Mouse (Mus musculus) 3T3-L1 (cell line): ENCODE data around the gene Hjurp.
"Not testable (repeated sequence)": the region's sequence is repeated elsewhere in the genome, so short reads cannot be mapped to it uniquely, and the experiment has no call there.

ENCODE experiments used
- DNase-seq: peaks from one replicate; pipeline ENCODE4 v3.0.0-alpha.2; 2015; ENCODE audit warnings: low read depth, low spot score

The Hjurp gene

GRCm38 (mm10) chr1:88224029-88224776 lies 53.2 kb downstream of the Hjurp start:
- no peak for DNase-seq

- no peak for DNase-seq
These were observed 53.8 kb downstream of the Hjurp start for GRCm38 (mm10) chr1:88223591-88223990.

GRCm38 (mm10) chr1:88223011-88223515 lies 54.4 kb downstream of the Hjurp start:
- not testable (repeated sequence) for DNase-seq

- no peak for DNase-seq
These were observed 55.2 kb downstream of the Hjurp start for GRCm38 (mm10) chr1:88222216-88222615.

- DNase-seq: no peak
These were observed 57.1 kb downstream of the Hjurp start for GRCm38 (mm10) chr1:88220336-88220735.

- DNase-seq: no peak
These were observed 58.4 kb downstream of the Hjurp start for GRCm38 (mm10) chr1:88219054-88219453.

GRCm38 (mm10) chr1:88218591-88218990 lies 58.8 kb downstream of the Hjurp start:
- no peak for DNase-seq

- DNase-seq: no peak
These were observed 59.4 kb downstream of the Hjurp start for GRCm38 (mm10) chr1:88218051-88218450.

DNA sequence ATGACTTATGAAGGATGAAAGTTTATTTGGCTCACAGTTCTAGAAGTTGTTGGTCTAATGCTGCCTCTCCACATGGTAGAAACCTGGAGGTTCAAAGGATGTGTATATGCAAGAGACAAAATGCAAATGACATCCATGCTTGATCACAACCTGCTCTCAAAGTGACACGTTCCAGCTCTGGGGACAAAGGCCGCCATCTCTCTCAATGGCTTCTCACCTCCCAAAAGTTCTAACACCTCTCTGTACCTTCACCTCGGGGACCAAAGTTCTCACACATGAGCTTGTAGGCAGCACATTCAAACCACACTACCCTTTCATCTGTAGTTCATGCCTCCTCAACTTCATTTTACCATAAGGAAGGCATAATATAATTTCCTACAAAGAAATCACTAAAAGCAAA lies 59.9 kb downstream of the Hjurp start:
- peak; percentile 3 for DNase-seq

DNA sequence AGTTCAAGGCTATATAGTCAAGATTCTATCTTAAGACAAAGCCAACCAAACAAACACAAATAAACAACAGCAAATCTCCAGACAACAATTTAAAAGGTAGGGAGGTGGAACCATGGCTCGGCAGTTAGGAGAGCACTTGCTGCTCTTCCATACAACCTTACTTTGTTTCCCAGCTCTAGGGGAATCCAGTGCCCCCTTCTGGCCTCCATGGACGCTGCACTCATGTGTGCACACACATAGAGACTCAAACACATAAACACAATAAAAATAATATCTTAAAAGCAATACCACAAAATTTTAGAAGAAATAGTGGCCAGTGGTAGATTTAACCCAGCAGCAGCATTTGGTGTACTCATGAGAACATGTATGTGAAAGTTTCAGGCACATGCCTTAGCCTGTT lies 60.3 kb downstream of the Hjurp start:
- DNase-seq: peak; percentile 11

- no peak for DNase-seq
These were observed 60.9 kb downstream of the Hjurp start for GRCm38 (mm10) chr1:88216551-88216950.

GRCm38 (mm10) chr1:88215466-88216380 lies 61.7 kb downstream of the Hjurp start:
- peak; percentile 4 for DNase-seq

DNA sequence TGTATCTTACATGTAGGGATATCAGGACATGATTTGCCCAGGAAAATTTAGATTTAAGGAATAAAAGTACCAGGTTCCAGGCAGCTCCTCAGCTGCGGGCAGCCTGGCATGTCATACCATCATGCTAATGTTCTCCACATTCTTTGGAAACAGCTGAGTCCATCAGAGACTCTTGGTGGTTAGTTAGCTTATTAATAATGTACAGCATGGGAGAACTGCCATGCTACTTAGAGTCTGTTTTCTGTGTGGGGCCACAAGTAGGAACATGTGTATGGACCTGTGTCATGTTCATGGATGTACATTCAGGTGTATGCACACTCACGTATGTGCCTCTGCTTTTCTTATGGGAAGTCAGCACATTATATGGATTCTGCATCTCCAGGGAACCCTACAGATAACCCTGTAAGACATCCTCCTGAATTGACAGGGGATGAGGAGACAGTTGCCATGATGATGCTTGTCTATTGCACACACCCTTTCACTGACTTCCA lies 62.9 kb downstream of the Hjurp start:
- peak; percentile 4 for DNase-seq

DNA sequence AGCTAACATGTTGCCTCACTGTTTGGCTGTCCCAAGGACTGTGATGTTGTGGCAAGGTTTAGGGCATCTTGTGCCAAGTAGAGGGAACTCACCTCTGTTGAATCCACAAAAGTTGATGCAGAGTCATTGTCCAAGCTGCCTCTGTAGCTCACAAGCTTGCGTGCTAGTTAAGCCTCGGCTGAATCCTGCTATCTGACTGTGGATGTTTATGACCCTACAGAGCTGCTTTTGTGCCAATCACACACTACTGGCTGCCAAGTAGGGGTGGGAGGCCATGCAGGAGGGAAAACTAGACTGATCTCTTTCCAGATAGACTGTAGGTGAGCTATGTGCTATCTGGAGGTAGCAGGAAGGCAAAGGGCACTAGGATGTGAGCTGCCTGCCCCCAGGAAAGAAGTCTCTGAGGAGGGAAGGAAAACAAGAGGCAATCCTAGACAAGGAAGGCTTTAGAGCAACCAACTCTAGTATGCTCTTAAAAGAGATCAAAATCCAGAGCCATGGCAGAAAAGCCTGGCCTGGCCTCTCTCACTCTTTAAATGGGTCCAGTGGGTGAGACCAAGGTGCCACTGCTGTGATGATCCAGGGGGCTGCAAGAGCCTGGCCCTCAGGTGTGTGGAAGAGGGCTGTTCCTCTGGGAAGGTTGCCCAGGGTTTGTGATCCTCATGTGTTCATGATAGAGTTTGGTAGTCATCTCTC lies 63.5 kb downstream of the Hjurp start:
- DNase-seq: peak; percentile 10

DNA sequence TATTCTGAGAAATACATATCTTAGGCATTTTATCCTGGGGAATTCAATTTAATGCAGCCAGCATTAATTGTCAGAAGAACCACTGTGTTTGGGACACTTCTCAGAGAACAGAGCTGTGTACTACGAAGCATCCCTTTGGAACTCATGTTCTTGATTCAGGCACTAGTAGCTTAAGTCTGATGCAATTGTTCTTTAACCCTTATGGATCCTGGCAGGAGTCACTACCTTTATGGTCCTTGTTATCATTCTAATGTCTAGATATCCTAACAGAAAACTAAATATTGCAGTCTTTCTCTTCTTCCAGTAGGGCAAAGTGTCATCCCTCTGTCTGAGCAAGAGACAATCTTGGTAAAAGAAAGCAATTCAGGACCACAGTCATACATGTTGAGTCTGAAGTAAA lies 64.4 kb downstream of the Hjurp start:
- peak; percentile 7 for DNase-seq
